Mouse (Mus musculus): Measurements from ENCODE around the gene Mrpl37. TPM values are rescaled to one million over a fixed set of nuclear protein-coding genes. Genes with fewer than 3 reads are reported as not detected.

Gene Mrpl37
- total and polyA plus RNA-seq, 3 experiments: 53.5 to 123 (median 53.6) TPM

- Histone ChIP-seq H3K9ac (ENCODE audit: insufficient read depth, low read depth) (no peak overlapping the region), H3K4me3 (replicated peaks in 1 of 3; ENCODE audit: low read depth in 2 of 3, low read length in 2 of 3, poor library complexity in 1 of 3) (no peak overlapping the region), H3K4me1 (ENCODE audit: control insufficient read depth in 1 of 2, insufficient read depth in 2 of 2) (peaks cover 9 to 49% of the 10 kb centered on the region in 2 experiments), H3K9me3 (replicated peaks; ENCODE audit: low read length) (no peaks in the 10 kb centered on the region), H3K79me2 (replicated peaks; ENCODE audit: control insufficient read depth, extremely low read depth, insufficient read depth, poor library complexity, severe bottlenecking) (no peaks in the 10 kb centered on the region), H3K36me3 (replicated peaks in 1 of 2; ENCODE audit: control insufficient read depth in 1 of 2, insufficient read depth in 1 of 2, low read length in 1 of 2) (peaks cover 27 to 58% of the 10 kb centered on the region in 2 experiments), H3K27me3 (replicated peaks) (no peaks in the 10 kb centered on the region), H3K27ac (ENCODE audit: insufficient read depth, low read depth) (no peak overlapping the region), H3K4me2 (ENCODE audit: insufficient read depth, low read depth, poor library complexity, severe bottlenecking) (no peak overlapping the region)
- dilution Hi-C loops (cut with MboI; ENCODE audit: extremely low pct_ligation_motif_present, extremely low pct_unique_long_range_greater_than_20kb, low sequenced_read_pairs) (no loop called here), in situ Hi-C loops (cut with MboI; ENCODE audit: low pct_ligation_motif_present, low pct_unique_long_range_greater_than_20kb, low sequenced_read_pairs) (no loop called here)
- DNase-seq (ENCODE audit: extremely low read depth): peak; percentile 69
- no peak for TF ChIP-seq JUN (IDR thresholded peaks at IDR 0.05; ENCODE audit: insufficient read depth, low read depth, low read length)
- 0 out of 2 replicates have a peak, but pooled peaks have one; percentile 31 for TF ChIP-seq KAT2A (IDR thresholded peaks at IDR 0.05; ENCODE audit: insufficient replicate concordance, low read length)
Measured at GRCm38 (mm10) chr4:107052962-107053553, 13.6 kb downstream of the Mrpl37 start.

- Histone ChIP-seq H3K9me3 (replicated peaks; ENCODE audit: low read length) (no peaks in the 10 kb centered on the region), H3K79me2 (replicated peaks; ENCODE audit: control insufficient read depth, extremely low read depth, insufficient read depth, poor library complexity, severe bottlenecking) (no peaks in the 10 kb centered on the region), H3K4me1 (ENCODE audit: control insufficient read depth in 1 of 2, insufficient read depth in 2 of 2) (peaks cover 9 to 57% of the 10 kb centered on the region in 2 experiments), H3K4me2 (ENCODE audit: insufficient read depth, low read depth, poor library complexity, severe bottlenecking) (no peak overlapping the region), H3K27ac (ENCODE audit: insufficient read depth, low read depth) (no peak overlapping the region), H3K4me3 (replicated peaks in 1 of 3; ENCODE audit: low read depth in 2 of 3, low read length in 2 of 3, poor library complexity in 1 of 3) (no peak overlapping the region), H3K9ac (ENCODE audit: insufficient read depth, low read depth) (no peak overlapping the region), H3K27me3 (replicated peaks) (no peaks in the 10 kb centered on the region), H3K36me3 (replicated peaks in 1 of 2; ENCODE audit: control insufficient read depth in 1 of 2, insufficient read depth in 1 of 2, low read length in 1 of 2) (peaks cover 26 to 57% of the 10 kb centered on the region in 2 experiments)
- no peak for TF ChIP-seq MAX (IDR thresholded peaks at IDR 0.05; ENCODE audit: low read length)
- TF ChIP-seq USF1 (IDR thresholded peaks at IDR 0.05; ENCODE audit: low read depth, low read length): no peak
- TF ChIP-seq MXI1 (IDR thresholded peaks at IDR 0.05; ENCODE audit: low read depth, low read length): no peak
- no peak for TF ChIP-seq CHD1 (IDR thresholded peaks at IDR 0.05; ENCODE audit: low read depth, low read length)
- no peak for DNase-seq (ENCODE audit: extremely low read depth)
- dilution Hi-C loops (cut with MboI; ENCODE audit: extremely low pct_ligation_motif_present, extremely low pct_unique_long_range_greater_than_20kb, low sequenced_read_pairs) (no loop called here), in situ Hi-C loops (cut with MboI; ENCODE audit: low pct_ligation_motif_present, low pct_unique_long_range_greater_than_20kb, low sequenced_read_pairs) (no loop called here)
Measured at GRCm38 (mm10) chr4:107051889-107052288, 14.8 kb downstream of the Mrpl37 start.

GRCm38 (mm10) chr4:107048568-107049162, 18.0 kb downstream of the Mrpl37 start:
- dilution Hi-C loops (cut with MboI; ENCODE audit: extremely low pct_ligation_motif_present, extremely low pct_unique_long_range_greater_than_20kb, low sequenced_read_pairs): no loop called here
- H3K9ac ChIP-seq (ENCODE audit: insufficient read depth, low read depth): no peak overlapping the region
- no peak overlapping the region for H3K4me3 ChIP-seq (replicated peaks in 1 of 3; ENCODE audit: low read depth in 2 of 3, low read length in 2 of 3, poor library complexity in 1 of 3)

More at GRCm38 (mm10) chr4:107048568-107049162, 18.0 kb downstream of the Mrpl37 start:
- in situ Hi-C loops (cut with MboI; ENCODE audit: low pct_ligation_motif_present, low pct_unique_long_range_greater_than_20kb, low sequenced_read_pairs): no loop called here
- TF ChIP-seq ETS1 (conservative IDR thresholded peaks at IDR 0.05; ENCODE audit: low read depth, low read length) (no peak), MYC (IDR thresholded peaks at IDR 0.05; ENCODE audit: low read depth, low read length) (no peak), MXI1 (IDR thresholded peaks at IDR 0.05; ENCODE audit: low read depth, low read length) (peak; percentile 41; the same call in 1 of the 2 replicates), BHLHE40 (IDR thresholded peaks at IDR 0.05; ENCODE audit: low read depth, low read length) (no peak), IRF4 (IDR thresholded peaks at IDR 0.05; ENCODE audit: low read depth, low read length) (peak; percentile 91), MAX (IDR thresholded peaks at IDR 0.05; ENCODE audit: low read length) (no peak), JUND (conservative IDR thresholded peaks at IDR 0.05; ENCODE audit: low read depth, low read length) (no peak), EP300 (IDR thresholded peaks at IDR 0.05; ENCODE audit: low read length) (peak; percentile 92), RCOR1 (conservative IDR thresholded peaks at IDR 0.05; ENCODE audit: low read depth, low read length) (0 out of 2 replicates have a peak, but pooled peaks have one; percentile 40), ZNF384 (IDR thresholded peaks at IDR 0.05; ENCODE audit: low read depth, low read length) (0 out of 2 replicates have a peak, but pooled peaks have one; percentile 79), TBP (conservative IDR thresholded peaks at IDR 0.05; ENCODE audit: low read depth, low read length) (no peak), TCF12 (IDR thresholded peaks at IDR 0.05; ENCODE audit: low read depth, low read length) (peak; percentile 62; the same call in 1 of the 2 replicates), USF2 (conservative IDR thresholded peaks at IDR 0.05; ENCODE audit: low read depth, low read length) (no peak), USF1 (IDR thresholded peaks at IDR 0.05; ENCODE audit: low read depth, low read length) (no peak), MEF2A (IDR thresholded peaks at IDR 0.05; ENCODE audit: borderline replicate concordance, low read depth, low read length) (0 out of 2 replicates have a peak, but pooled peaks have one; percentile 22)
- Histone ChIP-seq H3K4me1 (ENCODE audit: control insufficient read depth in 1 of 2, insufficient read depth in 2 of 2) (peaks cover 12 to 53% of the 10 kb centered on the region in 2 experiments), H3K27ac (ENCODE audit: insufficient read depth, low read depth) (no peak overlapping the region), H3K36me3 (replicated peaks in 1 of 2; ENCODE audit: control insufficient read depth in 1 of 2, insufficient read depth in 1 of 2, low read length in 1 of 2) (peaks cover 40 to 66% of the 10 kb centered on the region in 2 experiments), H3K4me2 (ENCODE audit: insufficient read depth, low read depth, poor library complexity, severe bottlenecking) (no peak overlapping the region), H3K9me3 (replicated peaks; ENCODE audit: low read length) (no peaks in the 10 kb centered on the region), H3K27me3 (replicated peaks) (no peaks in the 10 kb centered on the region), H3K79me2 (replicated peaks; ENCODE audit: control insufficient read depth, extremely low read depth, insufficient read depth, poor library complexity, severe bottlenecking) (no peaks in the 10 kb centered on the region)
- DNase-seq (ENCODE audit: extremely low read depth): no peak

Data from CH12.LX (cell line).